Mouse (Mus musculus) ovary, postnatal 10 days (tissue): ENCODE measurements around the gene Tpmt.
A peak's percentile ranks its signal among the peaks of the same experiment; 100 is the strongest.

Source experiments
- DNase-seq: peaks from one replicate; pipeline ENCODE4 v3.0.0; 2022; ENCODE audit warnings: low spot score

Gene Tpmt

GRCm38 (mm10) chr13:47042024-47042633 is 2.4 kb downstream of the Tpmt start:
- DNase-seq: no peak

DNA sequence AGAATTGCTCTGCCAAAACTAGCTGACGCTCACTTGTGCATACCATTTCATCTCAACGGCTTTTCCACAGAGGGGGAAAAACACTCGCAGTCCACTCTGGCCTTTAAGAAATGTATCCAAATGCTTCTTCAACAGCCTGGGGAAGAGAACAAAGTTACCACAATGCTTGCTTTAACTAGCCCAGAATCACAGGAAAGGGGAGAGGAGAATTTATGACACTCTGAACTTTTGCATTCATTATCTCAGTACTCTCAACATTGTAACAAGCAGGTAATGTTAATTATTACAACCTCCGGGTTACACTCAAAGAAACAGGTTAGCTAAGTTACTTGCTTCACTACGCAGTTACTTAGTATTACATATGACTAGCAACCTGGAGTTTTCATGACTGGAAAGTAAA is 4.5 kb downstream of the Tpmt start:
- no peak for DNase-seq

GRCm38 (mm10) chr13:47037946-47038345 is 6.6 kb downstream of the Tpmt start:
- DNase-seq: no peak

- no peak for DNase-seq
Measured at GRCm38 (mm10) chr13:47033602-47034001, 10.9 kb downstream of the Tpmt start.

GRCm38 (mm10) chr13:47030376-47031107 is 14.0 kb downstream of the Tpmt start:
- no peak for DNase-seq

DNA sequence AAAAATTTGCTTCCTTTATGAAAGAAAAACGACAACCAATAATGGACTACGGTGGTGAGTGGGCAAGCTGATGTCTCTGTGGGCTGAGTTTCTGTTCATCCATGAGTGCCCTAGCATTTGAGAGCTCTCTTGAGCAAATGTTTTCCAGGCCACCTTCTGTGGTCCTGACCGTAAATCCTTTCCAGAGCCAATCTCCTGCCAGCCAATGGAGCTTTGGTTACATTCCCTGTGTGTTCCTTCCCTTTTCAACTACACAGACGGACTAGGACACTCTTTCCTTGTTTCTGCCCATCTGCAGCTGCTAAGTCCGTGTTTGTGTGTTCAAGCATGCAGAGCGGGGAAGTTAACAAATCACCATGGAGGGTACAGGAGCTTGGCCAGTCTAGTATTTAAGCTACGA is 23.7 kb downstream of the Tpmt start:
- DNase-seq: no peak

- no peak for DNase-seq
Measured at GRCm38 (mm10) chr13:47019774-47020173, 24.8 kb downstream of the Tpmt start.

GRCm38 (mm10) chr13:47017259-47017658 is 27.3 kb downstream of the Tpmt start:
- DNase-seq: peak; percentile 18

- DNase-seq: no peak
Measured at GRCm38 (mm10) chr13:47015195-47015501, 29.4 kb downstream of the Tpmt start.

GRCm38 (mm10) chr13:47014334-47015194 is 30.0 kb downstream of the Tpmt start, which contains the start of gene Nhlrc1:
TSS of gene Nhlrc1 (minus strand) at chr13:47014850.
- peak; percentile 48 for DNase-seq

- no peak for DNase-seq
Measured at GRCm38 (mm10) chr13:47013740-47014139, 30.8 kb downstream of the Tpmt start.

- no peak for DNase-seq
Measured at GRCm38 (mm10) chr13:47001590-47001989, 42.9 kb downstream of the Tpmt start.

DNA sequence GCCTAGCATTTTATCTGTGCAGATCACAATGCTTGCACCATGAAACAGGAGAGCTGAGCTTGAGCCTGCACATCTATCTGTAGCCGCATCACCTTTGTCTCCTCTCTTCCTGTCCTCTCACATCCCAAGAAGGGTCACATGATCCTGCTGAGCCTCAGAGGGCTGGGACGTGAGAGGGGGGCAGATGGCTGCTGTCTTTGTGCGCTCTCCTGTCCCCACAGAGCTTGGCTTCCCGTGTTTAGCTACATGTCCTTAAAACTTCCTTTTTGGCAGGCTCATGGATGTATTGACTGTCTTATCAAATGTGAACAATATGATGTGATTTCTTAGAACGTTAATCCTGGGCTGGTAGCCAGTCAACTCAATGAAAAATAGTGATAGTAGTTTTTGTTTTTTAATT is 45.0 kb downstream of the Tpmt start:
- DNase-seq: no peak

GRCm38 (mm10) chr13:46997355-46997754 is 47.2 kb downstream of the Tpmt start:
- no peak for DNase-seq

DNA sequence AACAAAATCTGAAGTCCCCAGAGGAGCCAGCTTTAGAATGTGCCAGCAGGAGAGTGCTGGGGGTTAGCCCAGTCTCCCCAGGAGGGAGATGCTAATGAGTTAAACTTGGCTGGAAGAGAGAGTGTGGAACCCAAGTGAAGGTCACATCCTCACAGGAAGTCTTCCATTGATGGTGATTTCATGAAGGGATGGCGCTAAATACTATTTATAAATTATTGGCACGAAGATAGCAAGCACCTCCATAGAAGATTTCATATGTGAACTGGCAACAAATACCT is 51.3 kb downstream of the Tpmt start:
- DNase-seq: no peak

DNA sequence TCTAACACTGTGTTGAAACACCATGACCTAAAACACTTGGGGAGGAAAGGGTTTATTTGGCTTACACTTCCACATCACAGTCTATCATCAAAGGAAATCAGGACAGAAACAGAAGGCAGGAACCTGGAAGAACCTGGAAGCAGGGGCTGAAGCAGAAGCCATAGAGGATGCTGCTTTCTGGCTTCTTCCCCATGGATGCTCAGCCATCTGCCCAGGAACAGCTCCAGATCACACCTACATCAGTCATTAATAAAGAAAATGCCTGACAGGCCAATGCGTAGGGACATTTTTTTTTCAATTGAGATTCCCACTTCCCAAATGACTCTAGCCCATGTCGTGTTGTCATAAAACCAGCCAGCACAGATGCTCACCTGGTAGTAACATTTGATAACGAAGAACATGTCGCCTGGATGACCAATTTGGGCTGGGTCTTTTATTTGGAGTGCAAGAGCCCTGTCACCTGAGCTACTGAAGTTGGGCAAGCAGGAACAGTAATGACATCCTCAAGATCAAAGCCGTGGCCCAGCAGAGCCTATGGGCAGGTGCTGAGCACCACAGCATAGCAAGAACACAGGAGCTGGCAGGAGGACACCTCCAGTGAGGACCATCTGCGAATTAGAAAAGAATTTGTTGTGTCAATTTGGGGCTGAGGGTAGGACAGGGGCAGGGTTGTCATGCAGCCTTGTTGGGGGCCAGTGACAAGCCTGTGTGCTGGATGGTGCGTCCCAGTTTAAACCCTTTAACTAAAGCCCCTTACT is 51.8 kb downstream of the Tpmt start:
- no peak for DNase-seq

- no peak for DNase-seq
Measured at GRCm38 (mm10) chr13:46990376-46991011, 54.0 kb downstream of the Tpmt start.

DNA sequence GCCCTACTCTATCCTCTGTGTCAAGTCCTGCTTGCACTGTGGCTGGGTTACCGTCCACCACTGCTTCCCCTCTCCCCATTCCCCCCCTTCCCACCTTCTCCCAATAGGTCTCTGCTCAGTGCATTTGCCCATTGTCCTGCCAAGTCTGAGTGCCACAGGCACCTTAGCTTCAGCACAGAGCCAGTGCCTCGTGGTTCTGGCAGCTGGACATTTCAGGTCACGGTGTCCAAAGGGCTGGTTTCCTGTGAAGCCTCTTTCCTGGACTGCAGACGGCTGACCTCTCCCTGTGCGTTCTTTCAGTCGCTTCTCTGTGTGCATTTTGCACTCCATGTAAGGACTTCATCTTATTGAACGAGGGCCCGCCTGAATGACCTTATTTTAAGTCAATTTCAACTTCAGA is 56.6 kb downstream of the Tpmt start:
- no peak for DNase-seq

DNA sequence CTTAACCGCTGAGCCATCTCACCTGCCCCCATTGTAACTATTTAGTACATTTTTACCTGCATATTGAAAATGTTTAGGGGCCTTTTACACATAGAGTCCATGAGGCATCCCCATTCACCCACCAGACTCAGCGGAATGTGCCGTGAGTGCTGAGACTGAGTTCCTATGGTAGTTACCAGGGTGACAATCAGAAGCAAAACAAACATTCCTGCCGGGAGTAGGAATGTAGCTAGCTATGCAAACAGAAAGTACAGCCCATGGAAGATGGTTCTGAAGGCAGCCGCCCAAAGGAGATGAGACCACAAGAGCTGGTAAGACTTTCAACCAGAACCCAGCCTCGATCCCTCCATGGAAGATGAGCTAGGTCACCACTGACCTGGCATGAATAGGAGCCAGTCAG is 58.3 kb downstream of the Tpmt start:
- no peak for DNase-seq

GRCm38 (mm10) chr13:46983878-46984277 is 60.7 kb downstream of the Tpmt start:
- no peak for DNase-seq

GRCm38 (mm10) chr13:46979836-46980490 is 64.6 kb downstream of the Tpmt start:
- no peak for DNase-seq

GRCm38 (mm10) chr13:46976532-46976931 is 68.0 kb downstream of the Tpmt start:
- no peak for DNase-seq
